Mouse (Mus musculus) forebrain, embryonic 16.5 days (tissue): ENCODE data around the gene Ap1g1. TPM values are rescaled to one million over a fixed set of nuclear protein-coding genes. Genes with fewer than 3 reads are reported as not detected.

Experiments used
- ATAC-seq: fragments of 200-750 bp; cut with Nextera tagmentation; 2 replicates; pipeline ENCODE4 v1.8.0; 2017; ENCODE audit warnings: mild to moderate bottlenecking, moderate library complexity
- H3K27ac ChIP-seq: fragments of 300-500 bp; sonication (generic); 2 replicates; pipeline ENCODE4 v1.5.1; 2014; ENCODE audit warnings: low read length, control low read depth
- H3K27me3 ChIP-seq: fragments of 300-500 bp; sonication (generic); replicated peaks from 2 replicates; pipeline ENCODE4 v1.6.1; 2014; ENCODE audit warnings: low read length; ENCODE audit not compliant: control insufficient read depth, insufficient read depth
- H3K36me3 ChIP-seq: fragments of 300-500 bp; sonication (generic); 2 replicates; pipeline ENCODE4 v1.6.1; 2014; ENCODE audit not compliant: control insufficient read depth, insufficient read depth
- H3K4me1 ChIP-seq: fragments of 300-500 bp; sonication (generic); replicated peaks from 2 replicates; pipeline ENCODE4 v1.6.1; 2014; ENCODE audit warnings: low read length; ENCODE audit not compliant: control insufficient read depth, insufficient read depth
- H3K4me2 ChIP-seq: fragments of 300-500 bp; sonication (generic); 2 replicates; pipeline ENCODE4 v1.6.1; 2014; ENCODE audit warnings: mild to moderate bottlenecking, low read length, control low read depth
- H3K4me3 ChIP-seq: fragments of 300-500 bp; sonication (generic); replicated peaks from 2 replicates; pipeline ENCODE4 v1.5.1; 2014; ENCODE audit warnings: mild to moderate bottlenecking, low read length, control low read depth
- H3K9ac ChIP-seq: fragments of 300-500 bp; sonication (generic); replicated peaks from 2 replicates; pipeline ENCODE4 v1.6.1; 2014; ENCODE audit warnings: low read depth, low read length, control low read depth
- H3K9me3 ChIP-seq: fragments of 300-500 bp; sonication (generic); 2 replicates; pipeline ENCODE4 v1.6.1; 2016; ENCODE audit warnings: low read length; ENCODE audit not compliant: control insufficient read depth
- WGBS: fragments of 180-500 bp; shearing (Covaris S2); extraction: QIAGEN DNeasy Blood & Tissue Kit; methylation state at CpG from one replicate; pipeline ENCODE4 v1.1.7; 2014; 5-methylcytosine and 5-hydroxymethylcytosine counted together
- polyA plus RNA-seq: library from polyadenylated mRNA; unstranded; fragments of >200 nt; fragmentation: Nextera tagmentation; extraction: Ambion mirVana; gene quantifications from 2 replicates; pipeline ENCODE4 v1.2.1, GENCODE M21; 2015

The Ap1g1 gene
- polyA plus RNA-seq, 1 experiment from 2014 or later: 56.0 TPM

DNA sequence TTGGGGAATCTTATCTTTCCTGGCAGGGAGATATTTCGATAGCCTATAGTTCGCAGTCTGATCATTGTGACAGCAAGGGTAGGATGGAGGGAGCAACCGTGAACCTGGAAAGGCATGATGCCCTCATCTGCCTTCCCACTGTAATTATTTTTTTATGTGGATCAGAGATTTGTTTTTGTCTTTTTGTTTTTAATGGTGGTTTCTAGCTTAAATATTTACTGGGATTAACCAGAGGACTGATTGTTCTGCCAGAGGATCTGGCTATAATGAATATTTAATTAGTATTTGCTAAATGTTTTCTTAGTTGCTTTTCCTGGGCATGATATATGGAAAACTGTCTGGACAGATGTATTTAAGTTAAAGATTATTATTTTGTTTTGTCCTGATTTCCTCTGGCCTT, 24.9 kb downstream of the Ap1g1 start:
- no peaks in the 10 kb centered on the region for H3K27me3 ChIP-seq
- ATAC-seq: no peak
- no peak overlapping the region for H3K4me3 ChIP-seq
- no peak overlapping the region for H3K27ac ChIP-seq
- no peaks in the 10 kb centered on the region for H3K36me3 ChIP-seq
- no peak overlapping the region for H3K9ac ChIP-seq
- no peaks in the 10 kb centered on the region for H3K9me3 ChIP-seq
- H3K4me1 ChIP-seq: no peaks in the 10 kb centered on the region
- 98% methylated on average over 3 of the region's 3 CpGs for WGBS
- H3K4me2 ChIP-seq: no peak overlapping the region

DNA sequence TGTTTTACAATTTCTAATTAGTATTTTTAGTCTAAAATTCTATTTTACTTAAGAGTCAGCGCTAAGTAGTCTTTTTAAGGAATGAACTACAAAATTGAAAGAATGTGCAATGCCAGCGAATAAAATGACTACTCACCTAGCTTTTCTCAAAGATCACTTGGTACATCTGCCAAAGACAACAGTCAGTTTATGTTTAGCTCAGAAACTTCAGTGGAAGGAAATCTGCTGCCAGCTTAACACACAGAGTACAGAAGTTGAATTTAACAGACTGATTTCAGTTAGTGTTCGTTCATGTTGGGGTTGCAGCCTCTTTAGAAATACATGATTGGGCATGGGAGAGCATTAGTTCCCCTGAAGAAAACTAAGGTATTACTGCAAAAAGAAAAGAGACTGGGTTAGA, 25.4 kb downstream of the Ap1g1 start:
- no peaks in the 10 kb centered on the region for H3K36me3 ChIP-seq
- H3K27ac ChIP-seq: no peak overlapping the region
- no peak overlapping the region for H3K4me2 ChIP-seq
- H3K9me3 ChIP-seq: no peaks in the 10 kb centered on the region
- no peak overlapping the region for H3K9ac ChIP-seq
- no peak overlapping the region for H3K4me3 ChIP-seq
- ATAC-seq: no peak
- H3K4me1 ChIP-seq: no peaks in the 10 kb centered on the region
- no peaks in the 10 kb centered on the region for H3K27me3 ChIP-seq
- 95% methylated on average over 3 of the region's 3 CpGs for WGBS

DNA sequence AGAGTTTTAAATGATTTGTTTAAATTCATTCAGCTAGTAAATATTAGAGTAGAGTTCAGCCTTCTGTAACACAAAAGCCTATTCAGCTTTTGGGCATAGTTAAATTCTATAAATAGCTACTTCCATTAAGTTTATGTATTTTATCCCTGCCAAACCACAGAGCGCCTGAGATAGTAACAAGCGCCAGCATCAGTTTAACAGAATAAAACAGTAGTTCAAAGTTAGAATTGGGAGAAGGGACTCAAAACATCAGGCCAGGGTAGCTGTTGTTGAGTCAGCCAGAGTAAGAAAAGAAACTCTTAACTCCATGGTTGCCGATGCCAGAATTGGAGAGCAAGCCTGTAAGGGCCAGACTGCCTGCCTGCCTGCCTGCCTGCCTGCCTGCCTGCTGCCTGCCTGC, 28.2 kb downstream of the Ap1g1 start:
- WGBS: 48% methylated on average over 3 of the region's 3 CpGs
- 0 out of 2 replicates have a peak, but pooled peaks cover 3% of the 10 kb centered on the region for H3K4me1 ChIP-seq

DNA sequence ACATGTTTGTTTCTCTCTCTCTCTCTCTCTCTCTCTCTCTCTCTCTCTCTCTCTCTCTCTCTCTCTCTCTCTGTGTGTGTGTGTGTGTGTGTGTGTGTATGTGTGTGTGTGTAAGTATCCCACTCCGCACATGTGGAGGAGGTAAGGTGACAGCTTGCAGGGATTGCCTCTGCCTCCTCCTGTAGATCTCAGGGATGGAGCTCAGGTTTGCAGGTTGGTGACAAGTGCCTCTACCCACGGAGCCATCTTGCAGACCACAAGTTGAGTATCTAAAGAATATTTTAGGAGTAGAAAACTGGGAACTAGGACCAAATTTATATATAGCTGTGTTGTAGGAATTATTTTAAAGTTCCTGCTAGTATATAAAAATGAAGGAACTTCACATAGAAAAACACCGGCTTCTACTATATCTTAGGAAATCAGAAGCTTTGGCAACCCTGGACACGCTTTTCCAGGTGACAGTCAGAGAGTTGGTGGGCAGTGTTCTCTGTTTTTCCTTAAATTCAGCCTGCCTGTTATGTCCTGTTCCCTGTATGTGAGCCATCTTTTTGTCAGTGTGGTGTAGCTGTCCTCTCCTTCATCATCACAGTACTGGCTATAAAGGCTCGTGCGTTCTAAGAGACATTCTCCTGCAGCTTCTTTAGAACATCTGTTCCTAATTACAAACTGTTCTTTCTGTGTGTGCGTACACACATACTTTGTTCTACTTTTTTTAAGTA, 29.2 kb downstream of the Ap1g1 start:
- no peak overlapping the region for H3K4me2 ChIP-seq
- 0 out of 2 replicates have a peak, but pooled peaks cover 3% of the 10 kb centered on the region for H3K4me1 ChIP-seq
- no peaks in the 10 kb centered on the region; the same call in 1 of the 2 replicates for H3K36me3 ChIP-seq
- no peaks in the 10 kb centered on the region for H3K9me3 ChIP-seq
- WGBS: 93% methylated on average over 7 of the region's 7 CpGs
- H3K4me3 ChIP-seq: no peak overlapping the region
- H3K27ac ChIP-seq: no peak overlapping the region
- no peak overlapping the region for H3K9ac ChIP-seq
- no peaks in the 10 kb centered on the region for H3K27me3 ChIP-seq
- no peak for ATAC-seq

More for the DNA sequence above, 28.2 kb downstream of the Ap1g1 start:
- Histone ChIP-seq H3K9ac (no peak overlapping the region), H3K4me3 (no peak overlapping the region), H3K27me3 (no peaks in the 10 kb centered on the region), H3K4me2 (no peak overlapping the region), H3K27ac (no peak overlapping the region), H3K9me3 (no peaks in the 10 kb centered on the region), H3K36me3 (no peaks in the 10 kb centered on the region; the same call in 1 of the 2 replicates)
- ATAC-seq: no peak

DNA sequence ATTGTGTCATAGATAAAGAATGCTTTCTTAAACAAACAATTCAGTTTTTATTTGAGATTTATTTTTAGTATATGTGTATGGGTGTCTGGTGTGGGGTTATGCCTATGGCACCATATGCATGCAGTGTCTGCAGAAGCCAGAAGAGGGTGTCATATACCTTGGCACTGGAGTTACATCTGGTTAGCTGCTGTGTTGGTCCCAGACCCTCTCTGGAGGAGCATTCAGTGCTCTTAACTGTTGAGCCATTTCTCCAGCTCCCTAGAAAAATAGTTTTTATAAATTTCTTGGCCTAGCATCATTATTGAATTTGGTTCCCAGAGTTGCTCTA, 29.7 kb downstream of the Ap1g1 start:
- 0 out of 2 replicates have a peak, but pooled peaks cover 3% of the 10 kb centered on the region for H3K4me1 ChIP-seq
- no peaks in the 10 kb centered on the region; the same call in 1 of the 2 replicates for H3K36me3 ChIP-seq
- H3K27ac ChIP-seq: no peak overlapping the region
- H3K4me3 ChIP-seq: no peak overlapping the region
- H3K9ac ChIP-seq: no peak overlapping the region
- H3K9me3 ChIP-seq: no peaks in the 10 kb centered on the region
- no peak overlapping the region for H3K4me2 ChIP-seq
- no peak for ATAC-seq
- no peaks in the 10 kb centered on the region for H3K27me3 ChIP-seq

DNA sequence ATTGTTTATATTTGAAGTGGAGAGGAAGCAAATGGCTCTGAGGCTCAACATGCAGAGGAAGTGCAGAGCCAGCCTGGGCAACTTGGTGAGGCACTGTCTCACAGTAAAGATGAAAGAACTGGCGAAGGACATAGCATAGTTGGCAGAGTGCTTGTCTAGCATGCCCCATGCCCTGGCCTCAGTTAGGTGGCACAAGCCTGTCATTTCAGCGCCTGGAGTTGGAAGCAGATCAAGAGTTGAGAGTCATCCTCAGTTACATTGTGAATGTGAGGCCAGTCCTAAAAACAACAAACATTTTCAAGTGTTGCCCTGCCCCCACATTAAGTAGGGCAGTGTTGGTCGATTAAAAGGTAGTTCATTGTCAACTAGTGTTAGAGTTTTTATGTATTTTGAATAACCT, 32.1 kb downstream of the Ap1g1 start:
- 0 out of 2 replicates have a peak, but pooled peaks cover 3% of the 10 kb centered on the region for H3K4me1 ChIP-seq
- WGBS: 75% methylated on average over 3 of the region's 3 CpGs
- no peaks in the 10 kb centered on the region for H3K27me3 ChIP-seq
- no peaks in the 10 kb centered on the region; the same call in 1 of the 2 replicates for H3K36me3 ChIP-seq
- ATAC-seq: no peak
- no peak overlapping the region for H3K4me3 ChIP-seq
- H3K9me3 ChIP-seq: no peaks in the 10 kb centered on the region
- no peak overlapping the region for H3K9ac ChIP-seq
- no peak overlapping the region for H3K4me2 ChIP-seq
- H3K27ac ChIP-seq: no peak overlapping the region

DNA sequence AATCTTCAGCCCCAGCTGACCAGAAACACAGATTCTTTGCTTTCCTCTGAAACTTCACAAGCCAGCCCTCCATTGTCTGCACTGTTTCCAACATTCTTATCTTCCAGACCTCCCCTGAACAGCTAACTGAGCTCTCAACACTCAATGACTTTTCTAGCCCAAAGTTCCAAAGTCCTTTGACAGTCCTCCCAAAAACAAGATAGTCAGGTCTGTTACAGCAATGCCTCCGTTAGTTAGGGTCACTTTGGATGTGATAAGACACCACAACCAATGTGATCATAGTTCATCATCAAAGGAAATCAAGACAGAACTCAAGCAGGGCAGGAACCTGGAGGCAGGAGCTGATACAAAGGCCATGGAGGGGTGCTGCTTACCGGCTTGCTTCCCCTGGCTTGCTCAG, 36.9 kb downstream of the Ap1g1 start:
- H3K27me3 ChIP-seq: no peaks in the 10 kb centered on the region
- no peak overlapping the region for H3K9ac ChIP-seq
- H3K36me3 ChIP-seq: no peaks in the 10 kb centered on the region; the same call in 1 of the 2 replicates
- H3K27ac ChIP-seq: no peak overlapping the region
- ATAC-seq: no peak
- no peak overlapping the region for H3K4me3 ChIP-seq
- 97% methylated on average over 2 of the region's 2 CpGs for WGBS
- H3K4me1 ChIP-seq: 0 out of 2 replicates have a peak, but pooled peaks cover under 1% of the 10 kb centered on the region
- H3K9me3 ChIP-seq: no peaks in the 10 kb centered on the region
- H3K4me2 ChIP-seq: no peak overlapping the region

DNA sequence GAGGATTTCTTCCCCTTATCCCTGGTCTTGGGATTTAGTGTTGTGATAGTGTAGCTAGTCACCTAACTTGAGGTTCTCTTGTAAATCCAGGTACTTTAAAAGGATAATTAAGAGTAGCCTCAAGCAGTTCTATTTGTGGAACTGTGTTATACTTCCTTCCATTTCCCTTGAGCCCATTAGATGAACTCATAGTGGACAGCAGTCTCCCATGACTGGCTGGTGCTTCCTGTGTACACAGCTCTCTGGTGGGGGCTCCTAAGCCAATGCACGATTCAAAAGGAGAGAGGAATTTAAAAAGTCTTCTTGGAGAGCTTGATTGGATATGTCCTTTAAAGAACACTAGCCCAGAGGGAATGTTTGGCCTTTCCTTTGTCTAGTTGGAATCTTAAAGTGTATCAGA, 39.6 kb downstream of the Ap1g1 start:
- Histone ChIP-seq H3K4me2 (no peak overlapping the region), H3K4me3 (no peak overlapping the region), H3K36me3 (no peaks in the 10 kb centered on the region), H3K9me3 (no peaks in the 10 kb centered on the region), H3K9ac (no peak overlapping the region), H3K4me1 (0 out of 2 replicates have a peak, but pooled peaks cover under 1% of the 10 kb centered on the region), H3K27ac (no peak overlapping the region), H3K27me3 (no peaks in the 10 kb centered on the region)
- no peak for ATAC-seq
- WGBS: 58% methylated on average over 1 of the region's 1 CpGs

DNA sequence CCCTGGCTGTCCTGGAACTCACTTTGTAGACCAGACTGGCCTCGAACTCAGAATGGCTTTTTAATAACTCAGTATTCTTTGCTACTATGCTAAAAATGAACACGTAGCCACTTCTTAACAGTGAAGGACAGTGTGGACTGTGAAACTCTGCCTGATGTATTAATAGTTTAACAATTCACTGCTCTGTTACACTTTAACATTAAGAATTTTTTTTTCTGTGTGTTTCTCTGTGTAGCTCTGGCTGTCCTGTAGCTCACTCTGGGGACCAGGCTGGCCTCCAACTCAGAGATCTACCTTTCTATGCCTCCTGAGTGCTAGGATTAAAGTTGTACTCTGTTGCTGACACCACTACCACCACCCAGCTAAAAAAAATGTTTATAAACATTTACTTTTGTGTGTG, 45.2 kb downstream of the Ap1g1 start:
- Histone ChIP-seq H3K4me2 (no peak overlapping the region), H3K4me1 (0 out of 2 replicates have a peak, but pooled peaks cover 2% of the 10 kb centered on the region), H3K27ac (no peak overlapping the region), H3K4me3 (no peak overlapping the region), H3K36me3 (no peaks in the 10 kb centered on the region), H3K9ac (no peak overlapping the region), H3K27me3 (no peaks in the 10 kb centered on the region), H3K9me3 (no peaks in the 10 kb centered on the region)
- 93% methylated on average over 2 of the region's 2 CpGs for WGBS
- no peak for ATAC-seq
